Mouse (Mus musculus) stomach, postnatal 0 days (tissue): ENCODE results near the gene Aebp1.
"Not testable (repeated sequence)": the region's sequence is repeated elsewhere in the genome, so short reads cannot be mapped to it uniquely, and the experiment has no call there.

ENCODE experiments used
- CTCF ChIP-seq: IDR thresholded peaks from 2 replicates; pipeline ENCODE4 v1.5.1; 2016; ENCODE audit warnings: antibody characterized with exemption, low read depth, mild to moderate bottlenecking, moderate library complexity
- EP300 ChIP-seq: optimal IDR thresholded peaks from 2 replicates; pipeline ENCODE3; 2016; ENCODE audit warnings: antibody characterized with exemption

DNA sequence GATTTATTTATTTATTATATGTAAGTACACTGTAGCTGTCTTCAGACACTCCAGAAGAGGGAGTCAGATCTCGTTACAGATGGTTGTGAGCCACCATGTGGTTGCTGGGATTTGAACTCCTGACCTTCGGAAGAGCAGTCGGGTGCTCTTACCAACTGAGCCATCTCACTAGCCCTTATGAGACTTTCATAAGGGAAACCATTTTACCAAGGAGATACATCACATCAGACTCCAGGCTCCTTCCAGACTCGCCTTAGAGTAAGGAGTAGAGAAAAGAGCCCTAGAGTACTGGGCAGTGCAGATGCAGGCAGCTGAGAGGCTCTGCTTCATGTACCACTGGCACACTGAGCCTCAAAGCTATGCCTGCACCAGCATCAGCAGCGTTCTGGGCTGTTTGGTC, 26.8 kb downstream of the Aebp1 start:
- not testable (repeated sequence) for TF ChIP-seq CTCF, EP300
